Mouse (Mus musculus): ENCODE data around the gene Pla2g4b. TPM values are rescaled to one million over a fixed set of nuclear protein-coding genes. Genes with fewer than 3 reads are reported as not detected.

Pla2g4b gene
- 0.18 and 0.92 TPM in 2 replicates for polyA plus RNA-seq (2015; fragmentation: Nextera tagmentation; extraction: Ambion mirVana)

- DNase-seq (ENCODE audit: low spot score) = no peak
- Histone ChIP-seq H3K27ac (ENCODE audit: low read length) (no peak within 1 kb of the TSS), H3K4me1 (ENCODE audit: insufficient read depth, low read depth, low read length) (peaks cover 9% of the 10 kb centered on the region), H3K27me3 (replicated peaks; ENCODE audit: insufficient read depth, low read length) (no peaks in the 10 kb centered on the region), H3K4me3 (ENCODE audit: low read depth, low read length) (no peak within 1 kb of the TSS), H3K9ac (replicated peaks; ENCODE audit: low read depth) (no peak within 1 kb of the TSS), H3K36me3 (ENCODE audit: insufficient read depth, low read length) (no peaks in the 10 kb centered on the region), H3K9me3 (ENCODE audit: low read length) (no peaks in the 10 kb centered on the region), H3K4me2 (replicated peaks; ENCODE audit: low read depth, low read length) (no peak within 1 kb of the TSS)
- no peak for ATAC-seq
- WGBS = 73% methylated on average over 12 of the region's 12 CpGs
- TF ChIP-seq CTCF (IDR thresholded peaks at IDR 0.05) = no peak
- TF ChIP-seq EP300 (IDR thresholded peaks at IDR 0.05) = no peak
Observed at GRCm38 (mm10) chr2:120032726-120033467, at the start of gene Pla2g4b. Gene Pla2g4b, plus strand, starts transcription at chr2:120033417.

- no peak overlapping the region for H3K4me3 ChIP-seq (ENCODE audit: low read depth, low read length)
- 45% methylated on average over 8 of the region's 8 CpGs for WGBS
- H3K4me1 ChIP-seq (ENCODE audit: insufficient read depth, low read depth, low read length) = peaks cover 3% of the 10 kb centered on the region; the same call in 1 of the 2 replicates
- no peaks in the 10 kb centered on the region for H3K36me3 ChIP-seq (ENCODE audit: insufficient read depth, low read length)
- no peaks in the 10 kb centered on the region for H3K9me3 ChIP-seq (ENCODE audit: low read length)
- H3K27ac ChIP-seq (ENCODE audit: low read length) = peak overlapping the region; percentile 52
- peak; percentile 93 for ATAC-seq
- H3K4me2 ChIP-seq (replicated peaks; ENCODE audit: low read depth, low read length) = no peak overlapping the region
- TF ChIP-seq EP300 (IDR thresholded peaks at IDR 0.05) (peak; percentile 88), CTCF (IDR thresholded peaks at IDR 0.05) (no peak)
- H3K27me3 ChIP-seq (replicated peaks; ENCODE audit: insufficient read depth, low read length) = no peaks in the 10 kb centered on the region
- H3K9ac ChIP-seq (replicated peaks; ENCODE audit: low read depth) = no peak overlapping the region
- peak; percentile 95 for DNase-seq (ENCODE audit: low spot score)
Observed at GRCm38 (mm10) chr2:119985871-119986270, 47.3 kb upstream of the Pla2g4b start.

DNA sequence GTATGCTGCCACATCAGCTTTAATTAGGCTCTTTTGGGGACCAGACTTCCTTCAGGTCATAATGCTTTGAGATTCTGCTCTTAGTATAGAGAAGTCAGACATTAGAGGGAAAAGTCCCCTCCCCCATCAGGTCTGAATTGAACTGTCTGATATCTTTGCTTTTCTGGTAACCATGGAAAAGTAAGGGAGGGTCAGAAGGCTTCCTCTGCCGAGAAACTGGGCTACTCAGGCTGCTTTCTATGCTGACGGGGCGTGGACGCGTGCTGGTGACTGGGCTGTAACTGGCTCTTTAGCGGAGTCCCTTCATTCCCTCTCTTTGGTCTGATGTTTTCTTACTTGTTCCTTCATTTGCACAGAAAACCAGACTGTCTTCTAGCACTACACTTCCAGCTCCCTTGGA lies 46.8 kb upstream of the Pla2g4b start:
- H3K9me3 ChIP-seq (ENCODE audit: low read length) = no peaks in the 10 kb centered on the region
- H3K27me3 ChIP-seq (replicated peaks; ENCODE audit: insufficient read depth, low read length) = no peaks in the 10 kb centered on the region
- no peak overlapping the region for H3K9ac ChIP-seq (replicated peaks; ENCODE audit: low read depth)
- H3K36me3 ChIP-seq (ENCODE audit: insufficient read depth, low read length) = no peaks in the 10 kb centered on the region
- TF ChIP-seq CTCF (IDR thresholded peaks at IDR 0.05) (no peak), EP300 (IDR thresholded peaks at IDR 0.05) (no peak)
- H3K4me1 ChIP-seq (ENCODE audit: insufficient read depth, low read depth, low read length) = peaks cover 3% of the 10 kb centered on the region; the same call in 1 of the 2 replicates
- H3K4me3 ChIP-seq (ENCODE audit: low read depth, low read length) = no peak overlapping the region
- 0 out of 2 replicates have a peak overlapping the region, but pooled peaks have one; percentile 0 for H3K4me2 ChIP-seq (replicated peaks; ENCODE audit: low read depth, low read length)
- H3K27ac ChIP-seq (ENCODE audit: low read length) = peak overlapping the region; percentile 52
- peak; percentile 59 for ATAC-seq
- DNase-seq (ENCODE audit: low spot score) = peak; percentile 60
- 53% methylated on average over 6 of the region's 6 CpGs for WGBS

DNA sequence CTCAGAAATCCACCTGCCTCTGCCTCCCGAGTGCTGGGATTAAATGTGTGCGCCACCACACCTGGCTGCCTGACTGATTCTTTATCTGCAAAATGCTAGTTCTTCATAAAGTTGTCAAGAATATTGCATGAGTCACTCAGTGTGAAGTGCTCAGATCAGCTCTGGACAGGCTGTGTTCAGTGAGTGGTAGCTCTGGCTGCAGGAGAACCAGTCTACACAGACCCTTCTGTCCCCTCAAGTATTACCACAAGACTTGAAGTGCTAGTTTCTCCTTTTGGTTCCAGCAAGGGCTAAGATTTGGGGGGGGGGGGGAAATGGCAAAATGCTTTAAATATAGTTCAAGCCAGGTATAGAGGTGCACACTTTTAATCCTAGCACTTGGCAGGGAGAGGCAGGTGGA lies 45.8 kb upstream of the Pla2g4b start:
- no peak overlapping the region for H3K4me2 ChIP-seq (replicated peaks; ENCODE audit: low read depth, low read length)
- H3K27me3 ChIP-seq (replicated peaks; ENCODE audit: insufficient read depth, low read length) = no peaks in the 10 kb centered on the region
- H3K9me3 ChIP-seq (ENCODE audit: low read length) = no peaks in the 10 kb centered on the region
- DNase-seq (ENCODE audit: low spot score) (peak; percentile 85), ATAC-seq (peak; percentile 83)
- H3K4me3 ChIP-seq (ENCODE audit: low read depth, low read length) = no peak overlapping the region
- H3K4me1 ChIP-seq (ENCODE audit: insufficient read depth, low read depth, low read length) = peaks cover 3% of the 10 kb centered on the region; the same call in 1 of the 2 replicates
- no peaks in the 10 kb centered on the region for H3K36me3 ChIP-seq (ENCODE audit: insufficient read depth, low read length)
- no peak overlapping the region for H3K27ac ChIP-seq (ENCODE audit: low read length)
- TF ChIP-seq CTCF (IDR thresholded peaks at IDR 0.05) (no peak), EP300 (IDR thresholded peaks at IDR 0.05) (peak; percentile 65; the same call in 1 of the 2 replicates)
- H3K9ac ChIP-seq (replicated peaks; ENCODE audit: low read depth) = no peak overlapping the region
- 79% methylated on average over 2 of the region's 2 CpGs for WGBS

- no peak overlapping the region for H3K4me3 ChIP-seq (ENCODE audit: low read depth, low read length)
- peaks cover 3% of the 10 kb centered on the region; the same call in 1 of the 2 replicates for H3K4me1 ChIP-seq (ENCODE audit: insufficient read depth, low read depth, low read length)
- TF ChIP-seq EP300 (IDR thresholded peaks at IDR 0.05) (no peak), CTCF (IDR thresholded peaks at IDR 0.05) (no peak)
- no peaks in the 10 kb centered on the region for H3K36me3 ChIP-seq (ENCODE audit: insufficient read depth, low read length)
- DNase-seq (ENCODE audit: low spot score) (no peak), ATAC-seq (no peak)
- H3K27me3 ChIP-seq (replicated peaks; ENCODE audit: insufficient read depth, low read length) = no peaks in the 10 kb centered on the region
- WGBS = 71% methylated on average over 4 of the region's 4 CpGs
- no peak overlapping the region for H3K4me2 ChIP-seq (replicated peaks; ENCODE audit: low read depth, low read length)
- H3K9me3 ChIP-seq (ENCODE audit: low read length) = no peaks in the 10 kb centered on the region
- peak overlapping the region; percentile 35; the same call in 1 of the 2 replicates for H3K27ac ChIP-seq (ENCODE audit: low read length)
- H3K9ac ChIP-seq (replicated peaks; ENCODE audit: low read depth) = no peak overlapping the region
Observed at GRCm38 (mm10) chr2:119988952-119989351, 44.3 kb upstream of the Pla2g4b start.

- Histone ChIP-seq H3K4me1 (ENCODE audit: insufficient read depth, low read depth, low read length) (peaks cover 12% of the 10 kb centered on the region), H3K27me3 (replicated peaks; ENCODE audit: insufficient read depth, low read length) (no peaks in the 10 kb centered on the region), H3K4me2 (replicated peaks; ENCODE audit: low read depth, low read length) (no peak overlapping the region), H3K9ac (replicated peaks; ENCODE audit: low read depth) (no peak overlapping the region), H3K36me3 (ENCODE audit: insufficient read depth, low read length) (no peaks in the 10 kb centered on the region), H3K9me3 (ENCODE audit: low read length) (no peaks in the 10 kb centered on the region), H3K27ac (ENCODE audit: low read length) (no peak overlapping the region), H3K4me3 (ENCODE audit: low read depth, low read length) (no peak overlapping the region)
- 74% methylated on average over 6 of the region's 6 CpGs for whole genome bisulfite sequencing
- TF ChIP-seq EP300 (IDR thresholded peaks at IDR 0.05) (no peak), CTCF (IDR thresholded peaks at IDR 0.05) (no peak)
- no peak for ATAC-seq
- DNase-seq (ENCODE audit: low spot score) = no peak
Observed at GRCm38 (mm10) chr2:119990881-119991280, 42.3 kb upstream of the Pla2g4b start.
